Mouse (Mus musculus): ENCODE results near the gene Arel1. TPM values are rescaled to one million over a fixed set of nuclear protein-coding genes. Genes with fewer than 3 reads are reported as not detected.

Arel1 gene
- polyA plus RNA-seq, 1 experiment from 2014 or later = 31.3 TPM

- ATAC-seq (ENCODE audit: low FRiP score) = no peak
- Histone ChIP-seq H3K36me3 (peaks cover 66% of the 10 kb centered on the region), H3K9ac (no peak overlapping the region), H3K4me2 (replicated peaks) (no peak overlapping the region), H3K4me3 (no peak overlapping the region), H3K27me3 (no peaks in the 10 kb centered on the region), H3K27ac (no peak overlapping the region), H3K9me3 (replicated peaks) (no peaks in the 10 kb centered on the region), H3K4me1 (peaks cover 2% of the 10 kb centered on the region; the same call in 1 of the 2 replicates)
- WGBS = 89% methylated on average over 3 of the region's 3 CpGs
These were observed 52.9 kb downstream of the Arel1 start for GRCm38 (mm10) chr12:84917799-84918198.

GRCm38 (mm10) chr12:84914959-84915358, 55.7 kb downstream of the Arel1 start:
- no peaks in the 10 kb centered on the region for H3K9me3 ChIP-seq (replicated peaks)
- H3K27ac ChIP-seq = no peak overlapping the region
- H3K4me1 ChIP-seq = peaks cover 2% of the 10 kb centered on the region; the same call in 1 of the 2 replicates
- no peak overlapping the region for H3K4me2 ChIP-seq (replicated peaks)
- H3K9ac ChIP-seq = no peak overlapping the region
- H3K27me3 ChIP-seq = no peaks in the 10 kb centered on the region
- peaks cover 38% of the 10 kb centered on the region for H3K36me3 ChIP-seq
- no peak for ATAC-seq (ENCODE audit: low FRiP score)
- WGBS = 88% methylated on average over 5 of the region's 5 CpGs
- no peak overlapping the region for H3K4me3 ChIP-seq

GRCm38 (mm10) chr12:84912652-84913104, 58.0 kb downstream of the Arel1 start:
- no peaks in the 10 kb centered on the region for H3K27me3 ChIP-seq
- no peak for ATAC-seq (ENCODE audit: low FRiP score)
- WGBS = 90% methylated on average over 4 of the region's 4 CpGs
- peaks cover 5% of the 10 kb centered on the region for H3K4me1 ChIP-seq
- H3K36me3 ChIP-seq = peaks cover 15% of the 10 kb centered on the region; the same call in 1 of the 2 replicates
- H3K4me2 ChIP-seq (replicated peaks) = no peak overlapping the region
- H3K9me3 ChIP-seq (replicated peaks) = no peaks in the 10 kb centered on the region
- H3K4me3 ChIP-seq = no peak overlapping the region
- no peak overlapping the region for H3K9ac ChIP-seq
- no peak overlapping the region for H3K27ac ChIP-seq

DNA sequence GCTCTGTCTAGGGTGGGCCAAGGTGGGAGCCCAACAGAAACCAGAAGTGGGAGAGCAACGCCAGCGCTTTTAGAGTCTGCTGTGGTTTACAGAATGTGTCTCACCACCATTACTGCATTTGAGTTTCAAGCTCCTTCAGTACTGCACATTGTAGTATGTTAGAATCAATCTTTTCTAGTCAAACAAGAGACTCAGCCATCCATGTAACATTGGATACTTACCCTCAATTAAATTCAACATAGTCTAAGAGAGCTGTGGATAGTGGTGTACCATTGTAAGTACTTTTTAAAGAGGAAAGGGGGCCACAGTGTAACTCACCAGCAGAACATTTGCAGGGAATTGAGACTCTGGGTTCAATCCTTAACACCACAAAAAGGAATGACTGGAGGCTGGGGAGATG, 59.1 kb downstream of the Arel1 start:
- no peak overlapping the region for H3K9ac ChIP-seq
- peaks cover 7% of the 10 kb centered on the region; the same call in 1 of the 2 replicates for H3K36me3 ChIP-seq
- H3K27ac ChIP-seq = no peak overlapping the region
- peaks cover 15% of the 10 kb centered on the region for H3K4me1 ChIP-seq
- 69% methylated on average over 2 of the region's 2 CpGs for WGBS
- no peaks in the 10 kb centered on the region for H3K27me3 ChIP-seq
- ATAC-seq (ENCODE audit: low FRiP score) = no peak
- H3K4me3 ChIP-seq = no peak overlapping the region
- H3K4me2 ChIP-seq (replicated peaks) = no peak overlapping the region
- H3K9me3 ChIP-seq (replicated peaks) = no peaks in the 10 kb centered on the region

- Histone ChIP-seq H3K9ac (no peak overlapping the region), H3K4me2 (replicated peaks) (no peak overlapping the region), H3K36me3 (no peaks in the 10 kb centered on the region), H3K4me3 (no peak overlapping the region), H3K4me1 (peaks cover 16% of the 10 kb centered on the region), H3K9me3 (replicated peaks) (no peaks in the 10 kb centered on the region), H3K27me3 (no peaks in the 10 kb centered on the region), H3K27ac (no peak overlapping the region)
- no peak for ATAC-seq (ENCODE audit: low FRiP score)
- WGBS = 94% methylated on average over 4 of the region's 4 CpGs
These were observed 60.6 kb downstream of the Arel1 start for GRCm38 (mm10) chr12:84910066-84910465.

GRCm38 (mm10) chr12:84907627-84908480, 62.8 kb downstream of the Arel1 start:
- 74% methylated on average over 10 of the region's 10 CpGs for WGBS
- H3K36me3 ChIP-seq = no peaks in the 10 kb centered on the region
- no peaks in the 10 kb centered on the region for H3K9me3 ChIP-seq (replicated peaks)
- peak; percentile 54 for ATAC-seq (ENCODE audit: low FRiP score)
- H3K9ac ChIP-seq = 0 out of 2 replicates have a peak overlapping the region, but pooled peaks have one; percentile 8
- H3K4me1 ChIP-seq = peaks cover 13% of the 10 kb centered on the region
- peak overlapping the region; percentile 69 for H3K27ac ChIP-seq
- no peak overlapping the region for H3K4me3 ChIP-seq
- H3K27me3 ChIP-seq = no peaks in the 10 kb centered on the region
- H3K4me2 ChIP-seq (replicated peaks) = no peak overlapping the region

- H3K9me3 ChIP-seq (replicated peaks) = no peaks in the 10 kb centered on the region
- no peak overlapping the region for H3K4me3 ChIP-seq
- no peaks in the 10 kb centered on the region for H3K36me3 ChIP-seq
- no peaks in the 10 kb centered on the region for H3K27me3 ChIP-seq
- H3K27ac ChIP-seq = peak overlapping the region; percentile 69
- ATAC-seq (ENCODE audit: low FRiP score) = peak; percentile 35; the same call in 1 of the 2 replicates
- 63% methylated on average over 12 of the region's 12 CpGs for WGBS
- no peak overlapping the region for H3K4me2 ChIP-seq (replicated peaks)
- H3K9ac ChIP-seq = 0 out of 2 replicates have a peak overlapping the region, but pooled peaks have one; percentile 8
- peaks cover 13% of the 10 kb centered on the region for H3K4me1 ChIP-seq
These were observed 63.6 kb downstream of the Arel1 start for GRCm38 (mm10) chr12:84907024-84907626.

GRCm38 (mm10) chr12:84904399-84904798, 66.3 kb downstream of the Arel1 start:
- Histone ChIP-seq H3K36me3 (no peaks in the 10 kb centered on the region), H3K9me3 (replicated peaks) (no peaks in the 10 kb centered on the region), H3K27me3 (no peaks in the 10 kb centered on the region), H3K9ac (no peak overlapping the region), H3K4me2 (replicated peaks) (no peak overlapping the region), H3K4me1 (peaks cover 13% of the 10 kb centered on the region), H3K4me3 (no peak overlapping the region), H3K27ac (no peak overlapping the region)
- no peak for ATAC-seq (ENCODE audit: low FRiP score)
- WGBS = 75% methylated on average over 7 of the region's 7 CpGs

DNA sequence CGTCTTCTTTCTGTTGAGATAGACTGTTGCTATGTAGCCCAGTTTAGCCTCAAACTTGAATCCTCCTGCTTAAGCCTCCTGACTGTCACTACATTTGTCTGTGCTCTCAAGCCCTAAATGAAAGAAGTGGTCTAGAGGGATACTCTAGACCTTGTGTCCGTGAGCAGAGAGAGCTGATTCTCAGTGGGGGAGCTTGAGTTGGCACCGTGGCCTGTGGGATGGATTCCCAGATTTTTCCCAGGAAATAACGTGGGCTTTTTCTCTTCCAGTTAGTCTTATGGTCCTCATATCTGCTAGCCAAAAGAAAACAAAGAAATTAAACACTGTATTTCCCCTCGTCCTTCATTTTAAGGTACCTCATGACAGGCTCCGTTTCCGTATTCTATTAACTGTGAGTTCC, 70.4 kb downstream of the Arel1 start:
- H3K27me3 ChIP-seq = no peaks in the 10 kb centered on the region
- 84% methylated on average over 7 of the region's 7 CpGs for WGBS

GRCm38 (mm10) chr12:84897322-84897721, 73.4 kb downstream of the Arel1 start:
- Histone ChIP-seq H3K4me2 (replicated peaks) (no peak overlapping the region), H3K9me3 (replicated peaks) (no peaks in the 10 kb centered on the region), H3K9ac (no peak overlapping the region), H3K4me1 (no peaks in the 10 kb centered on the region), H3K4me3 (no peak overlapping the region), H3K36me3 (no peaks in the 10 kb centered on the region), H3K27me3 (no peaks in the 10 kb centered on the region), H3K27ac (no peak overlapping the region)
- no peak for ATAC-seq (ENCODE audit: low FRiP score)
- WGBS = 84% methylated on average over 5 of the region's 5 CpGs

More for the DNA sequence above, 70.4 kb downstream of the Arel1 start:
- Histone ChIP-seq H3K4me3 (no peak overlapping the region), H3K9me3 (replicated peaks) (no peaks in the 10 kb centered on the region), H3K27ac (no peak overlapping the region), H3K4me1 (no peaks in the 10 kb centered on the region), H3K36me3 (no peaks in the 10 kb centered on the region), H3K9ac (no peak overlapping the region), H3K4me2 (replicated peaks) (no peak overlapping the region)
- ATAC-seq (ENCODE audit: low FRiP score) = no peak

DNA sequence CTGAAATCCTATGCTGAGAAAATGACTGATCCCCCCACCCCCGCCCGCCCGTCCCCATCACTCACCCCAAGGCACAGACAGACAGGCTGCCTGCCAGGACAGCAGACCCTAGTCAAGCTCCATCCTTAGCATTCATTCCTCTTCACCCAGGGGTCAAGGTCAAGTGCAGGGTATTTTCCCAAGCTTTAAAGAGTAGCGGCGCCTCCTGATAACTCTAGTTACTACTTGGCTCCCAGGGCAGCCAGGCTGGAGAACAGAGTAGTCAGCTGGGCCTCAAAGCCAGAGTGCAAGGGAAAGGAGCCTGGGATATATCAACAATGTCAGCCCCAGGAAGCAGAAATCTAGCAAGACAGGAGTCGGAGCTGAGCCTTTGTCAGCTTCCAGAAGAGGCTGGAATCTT, 74.5 kb downstream of the Arel1 start:
- H3K4me1 ChIP-seq = no peaks in the 10 kb centered on the region
- no peaks in the 10 kb centered on the region for H3K9me3 ChIP-seq (replicated peaks)
- no peak overlapping the region for H3K4me2 ChIP-seq (replicated peaks)
- 80% methylated on average over 6 of the region's 6 CpGs for WGBS
- H3K36me3 ChIP-seq = no peaks in the 10 kb centered on the region
- no peaks in the 10 kb centered on the region for H3K27me3 ChIP-seq
- no peak overlapping the region for H3K4me3 ChIP-seq
- no peak for ATAC-seq (ENCODE audit: low FRiP score)
- H3K27ac ChIP-seq = no peak overlapping the region
- no peak overlapping the region for H3K9ac ChIP-seq

GRCm38 (mm10) chr12:84893648-84894628, 76.8 kb downstream of the Arel1 start:
- H3K4me3 ChIP-seq = no peak overlapping the region
- no peak overlapping the region for H3K4me2 ChIP-seq (replicated peaks)
- H3K27me3 ChIP-seq = no peaks in the 10 kb centered on the region
- H3K9ac ChIP-seq = no peak overlapping the region
- H3K36me3 ChIP-seq = no peaks in the 10 kb centered on the region
- H3K27ac ChIP-seq = no peak overlapping the region
- ATAC-seq (ENCODE audit: low FRiP score) = no peak
- H3K4me1 ChIP-seq = no peaks in the 10 kb centered on the region
- WGBS = 60% methylated on average over 9 of the region's 9 CpGs
- no peaks in the 10 kb centered on the region for H3K9me3 ChIP-seq (replicated peaks)

Data from hindbrain, embryonic 12.5 days (tissue).